Mouse (Mus musculus): ENCODE data around the gene Rapgef6. TPM values are rescaled to one million over a fixed set of nuclear protein-coding genes. Genes with fewer than 3 reads are reported as not detected.
A peak's percentile ranks its signal among the peaks of the same experiment; 100 is the strongest.

Rapgef6 gene
- total RNA-seq (2014; rRNA removed) (42.1 and 64.5 TPM in 2 replicates), polyA plus RNA-seq (2015; fragmentation: Nextera tagmentation; extraction: Ambion mirVana) (12.7 and 23.5 TPM in 2 replicates)

DNA sequence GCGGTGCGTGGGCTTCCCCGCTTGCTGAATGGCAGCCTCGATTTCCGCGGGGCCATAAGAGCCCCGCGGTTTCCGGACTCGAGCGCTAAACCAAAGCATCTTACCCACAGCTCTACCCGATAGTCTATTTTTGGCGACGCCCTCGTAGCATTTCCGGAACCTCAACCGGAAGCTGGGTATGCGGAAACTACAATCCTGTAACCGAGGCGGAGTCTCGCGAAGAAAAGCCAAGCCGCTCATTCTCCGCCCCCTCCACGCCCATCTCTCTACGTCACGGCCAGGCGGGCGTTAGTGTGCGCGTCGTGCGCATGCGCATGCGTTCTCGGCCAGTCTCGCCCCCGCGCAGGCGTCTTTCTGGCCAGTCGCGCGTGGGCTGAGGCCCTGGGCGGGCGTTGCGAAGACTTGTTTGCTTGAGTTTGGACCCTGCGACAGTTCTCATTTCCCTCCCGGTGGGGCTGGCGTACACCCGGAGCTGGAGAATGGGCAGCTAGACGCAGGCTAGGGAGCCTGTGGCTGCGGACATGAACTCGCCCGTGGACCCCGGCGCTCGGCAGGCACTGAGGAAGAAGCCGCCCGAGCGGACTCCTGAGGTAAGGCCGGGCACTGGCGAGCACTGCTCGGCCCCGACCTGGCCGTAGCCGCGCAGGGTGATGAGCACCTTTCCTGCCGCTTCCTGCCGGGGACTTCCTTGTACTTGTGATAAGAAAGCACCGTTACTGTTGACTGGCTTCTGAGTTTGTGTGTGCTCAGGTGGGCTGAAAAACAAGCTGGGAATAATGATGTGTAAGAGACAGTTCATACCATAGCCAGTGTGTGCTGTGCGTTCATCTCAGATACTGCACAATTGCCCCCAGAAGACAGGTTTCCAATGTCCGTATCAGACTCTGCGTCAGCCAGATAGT, at the start of gene Rapgef6:
TSS of gene Rapgef6 (plus strand) at position 319 of the 902 bp plus-strand sequence.
- peak within 1 kb of the TSS; percentile 71 for H3K9ac ChIP-seq
- H3K27me3 ChIP-seq (ENCODE audit: insufficient read depth, low read length): no peaks in the 10 kb centered on the region
- no peaks in the 10 kb centered on the region for H3K36me3 ChIP-seq (ENCODE audit: insufficient read depth)
- H3K27ac ChIP-seq (ENCODE audit: low read depth, low read length): peak within 1 kb of the TSS; percentile 92
- DNase-seq: peak; percentile 100
- peak within 1 kb of the TSS; percentile 94 for H3K4me3 ChIP-seq (ENCODE audit: low read depth, low read length)
- no peaks in the 10 kb centered on the region for H3K9me3 ChIP-seq (ENCODE audit: low read length)
- under 1% methylated on average over 73 of the region's 73 CpGs for WGBS
- H3K4me2 ChIP-seq (ENCODE audit: low read depth): peak within 1 kb of the TSS; percentile 78
- no peak for TF ChIP-seq CTCF (IDR thresholded peaks at IDR 0.05; ENCODE audit: low read depth)
- ATAC-seq: peak; percentile 98
- H3K4me1 ChIP-seq (ENCODE audit: insufficient read depth): peaks cover 4% of the 10 kb centered on the region; the same call in 1 of the 2 replicates

GRCm38 (mm10) chr11:54478414-54478813, 44.2 kb upstream of the Rapgef6 start:
- peaks cover 5% of the 10 kb centered on the region; the same call in 1 of the 2 replicates for H3K36me3 ChIP-seq (ENCODE audit: insufficient read depth)
- no peak for ATAC-seq
- H3K9ac ChIP-seq: no peak overlapping the region

GRCm38 (mm10) chr11:54486041-54486440, 36.6 kb upstream of the Rapgef6 start:
- Histone ChIP-seq H3K27me3 (ENCODE audit: insufficient read depth, low read length) (no peaks in the 10 kb centered on the region), H3K4me1 (ENCODE audit: insufficient read depth) (no peaks in the 10 kb centered on the region), H3K4me2 (ENCODE audit: low read depth) (no peak overlapping the region), H3K36me3 (ENCODE audit: insufficient read depth) (peaks cover 1% of the 10 kb centered on the region; the same call in 1 of the 2 replicates), H3K4me3 (ENCODE audit: low read depth, low read length) (no peak overlapping the region), H3K9ac (no peak overlapping the region), H3K9me3 (ENCODE audit: low read length) (no peaks in the 10 kb centered on the region), H3K27ac (ENCODE audit: low read depth, low read length) (no peak overlapping the region)
- 93% methylated on average over 3 of the region's 3 CpGs for WGBS
- no peak for TF ChIP-seq CTCF (IDR thresholded peaks at IDR 0.05; ENCODE audit: low read depth)
- no peak for DNase-seq
- ATAC-seq: no peak

More at GRCm38 (mm10) chr11:54478414-54478813, 44.2 kb upstream of the Rapgef6 start:
- Histone ChIP-seq H3K27me3 (ENCODE audit: insufficient read depth, low read length) (no peaks in the 10 kb centered on the region), H3K27ac (ENCODE audit: low read depth, low read length) (no peak overlapping the region), H3K4me3 (ENCODE audit: low read depth, low read length) (no peak overlapping the region), H3K9me3 (ENCODE audit: low read length) (no peaks in the 10 kb centered on the region), H3K4me1 (ENCODE audit: insufficient read depth) (no peaks in the 10 kb centered on the region), H3K4me2 (ENCODE audit: low read depth) (no peak overlapping the region)
- peak; percentile 51 for TF ChIP-seq CTCF (IDR thresholded peaks at IDR 0.05; ENCODE audit: low read depth)
- DNase-seq: no peak
- 91% methylated on average over 1 of the region's 1 CpGs for WGBS

DNA sequence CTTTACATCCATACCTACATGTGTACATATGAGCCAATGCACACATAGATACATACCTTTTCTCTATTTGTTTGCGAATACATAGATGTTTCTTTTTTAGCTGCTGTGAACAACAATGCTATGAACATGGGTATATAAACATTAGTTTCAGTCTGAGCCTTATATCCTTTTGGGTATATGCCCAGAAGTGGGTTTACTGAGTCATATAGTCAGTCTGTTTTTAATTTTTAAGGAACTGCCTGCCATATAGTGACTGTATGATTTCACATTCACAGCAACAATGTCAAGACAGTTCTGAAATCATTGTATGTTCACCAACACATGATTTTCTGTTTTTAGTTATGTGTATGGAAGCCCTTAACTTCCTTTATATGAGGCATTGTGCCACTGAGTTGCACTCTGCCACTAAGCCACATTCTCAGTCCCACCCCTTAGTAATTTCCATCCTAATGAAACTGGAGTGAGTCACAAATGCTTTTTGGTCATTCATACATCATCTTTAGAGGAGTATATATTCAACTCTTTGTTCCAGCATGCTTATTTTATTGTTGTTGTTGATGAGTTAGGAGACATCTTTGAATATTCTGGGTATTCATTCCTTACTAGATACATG, 30.6 kb upstream of the Rapgef6 start:
- no peak overlapping the region for H3K9ac ChIP-seq
- DNase-seq (no peak), ATAC-seq (no peak)
- H3K9me3 ChIP-seq (ENCODE audit: low read length): no peaks in the 10 kb centered on the region
- no peak overlapping the region for H3K4me3 ChIP-seq (ENCODE audit: low read depth, low read length)
- no peak overlapping the region for H3K4me2 ChIP-seq (ENCODE audit: low read depth)
- WGBS: 97% methylated on average over 1 of the region's 1 CpGs
- H3K27ac ChIP-seq (ENCODE audit: low read depth, low read length): no peak overlapping the region
- H3K27me3 ChIP-seq (ENCODE audit: insufficient read depth, low read length): no peaks in the 10 kb centered on the region
- no peaks in the 10 kb centered on the region; the same call in none of the 2 replicates for H3K36me3 ChIP-seq (ENCODE audit: insufficient read depth)
- no peak for TF ChIP-seq CTCF (IDR thresholded peaks at IDR 0.05; ENCODE audit: low read depth)
- H3K4me1 ChIP-seq (ENCODE audit: insufficient read depth): no peaks in the 10 kb centered on the region

GRCm38 (mm10) chr11:54492559-54492958, 30.1 kb upstream of the Rapgef6 start:
- no peak overlapping the region for H3K4me3 ChIP-seq (ENCODE audit: low read depth, low read length)
- H3K27ac ChIP-seq (ENCODE audit: low read depth, low read length): no peak overlapping the region
- ATAC-seq (no peak), DNase-seq (no peak)
- no peak overlapping the region for H3K4me2 ChIP-seq (ENCODE audit: low read depth)
- H3K4me1 ChIP-seq (ENCODE audit: insufficient read depth): no peaks in the 10 kb centered on the region
- 90% methylated on average over 4 of the region's 4 CpGs for WGBS
- TF ChIP-seq CTCF (IDR thresholded peaks at IDR 0.05; ENCODE audit: low read depth): no peak
- H3K27me3 ChIP-seq (ENCODE audit: insufficient read depth, low read length): no peaks in the 10 kb centered on the region
- H3K9ac ChIP-seq: no peak overlapping the region
- no peaks in the 10 kb centered on the region for H3K9me3 ChIP-seq (ENCODE audit: low read length)
- H3K36me3 ChIP-seq (ENCODE audit: insufficient read depth): no peaks in the 10 kb centered on the region; the same call in none of the 2 replicates

GRCm38 (mm10) chr11:54499838-54500237, 22.8 kb upstream of the Rapgef6 start:
- no peak for ATAC-seq
- TF ChIP-seq CTCF (IDR thresholded peaks at IDR 0.05; ENCODE audit: low read depth): no peak

More at GRCm38 (mm10) chr11:54499838-54500237, 22.8 kb upstream of the Rapgef6 start:
- Histone ChIP-seq H3K4me2 (ENCODE audit: low read depth) (no peak overlapping the region), H3K9me3 (ENCODE audit: low read length) (no peaks in the 10 kb centered on the region), H3K36me3 (ENCODE audit: insufficient read depth) (peaks cover 27% of the 10 kb centered on the region), H3K9ac (no peak overlapping the region), H3K27ac (ENCODE audit: low read depth, low read length) (no peak overlapping the region), H3K4me3 (ENCODE audit: low read depth, low read length) (no peak overlapping the region), H3K4me1 (ENCODE audit: insufficient read depth) (no peaks in the 10 kb centered on the region), H3K27me3 (ENCODE audit: insufficient read depth, low read length) (no peaks in the 10 kb centered on the region)
- 91% methylated on average over 5 of the region's 5 CpGs for WGBS
- DNase-seq: no peak
